Mouse (Mus musculus): Measurements from ENCODE around the gene Ufsp1.
"Not testable (repeated sequence)": the region's sequence is repeated elsewhere in the genome, so short reads cannot be mapped to it uniquely, and the experiment has no call there.

Gene Ufsp1

GRCm38 (mm10) chr5:137293839-137294743, at the start of gene Ufsp1:
TSS of gene Ufsp1 (plus strand) at chr5:137294629.
- DNase-seq (ENCODE audit: low spot score) = peak; percentile 95

GRCm38 (mm10) chr5:137263897-137264720, 30.3 kb upstream of the Ufsp1 start:
- no peak for DNase-seq (ENCODE audit: low spot score)

DNA sequence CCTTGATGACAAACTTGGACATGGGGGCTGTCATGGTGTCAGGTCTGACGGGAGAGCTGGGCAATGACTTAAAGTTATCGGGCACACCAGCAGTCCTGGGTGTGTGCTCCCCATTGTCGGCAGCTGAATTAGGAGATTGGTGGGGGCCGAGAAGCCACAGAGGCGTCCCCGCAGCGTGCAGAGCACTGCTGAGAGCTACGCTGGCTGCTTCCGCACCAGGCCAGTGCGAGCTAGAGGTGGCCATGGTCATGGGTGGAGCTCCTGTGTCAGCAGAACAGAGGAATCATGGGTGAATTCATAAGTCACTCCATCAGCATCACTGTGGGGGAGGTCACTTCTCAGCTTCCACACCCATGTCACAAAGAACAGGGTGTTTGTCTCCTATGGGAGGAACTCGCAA, 29.6 kb upstream of the Ufsp1 start:
- DNase-seq (ENCODE audit: low spot score) = no peak

- DNase-seq (ENCODE audit: low spot score) = no peak
Observed at GRCm38 (mm10) chr5:137268131-137268910, 26.1 kb upstream of the Ufsp1 start.

- DNase-seq (ENCODE audit: low spot score) = no peak
Observed at GRCm38 (mm10) chr5:137277360-137278342, 16.8 kb upstream of the Ufsp1 start.

DNA sequence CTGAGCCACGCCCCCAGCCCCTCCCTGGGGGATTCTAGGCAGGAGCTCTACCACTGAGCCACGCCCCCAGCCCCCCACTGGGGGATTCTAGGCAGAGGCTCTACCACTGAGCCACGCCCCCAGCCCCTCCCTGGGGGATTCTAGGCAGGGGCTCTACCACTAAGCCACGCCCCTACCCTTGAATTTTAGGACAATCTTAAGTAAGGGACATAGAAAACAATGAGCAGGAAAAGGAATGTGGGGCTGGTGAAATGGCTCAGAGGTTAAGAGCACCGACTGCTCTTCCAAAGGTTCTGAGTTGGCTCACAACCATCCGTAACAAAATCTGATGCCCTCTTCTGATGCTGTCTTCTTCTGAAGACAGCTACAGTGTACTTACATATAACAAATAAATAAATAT, 10.0 kb upstream of the Ufsp1 start:
- DNase-seq (ENCODE audit: low spot score) = not testable (repeated sequence)

- DNase-seq (ENCODE audit: low spot score) = no peak
Observed at GRCm38 (mm10) chr5:137285045-137285444, 9.4 kb upstream of the Ufsp1 start.

DNA sequence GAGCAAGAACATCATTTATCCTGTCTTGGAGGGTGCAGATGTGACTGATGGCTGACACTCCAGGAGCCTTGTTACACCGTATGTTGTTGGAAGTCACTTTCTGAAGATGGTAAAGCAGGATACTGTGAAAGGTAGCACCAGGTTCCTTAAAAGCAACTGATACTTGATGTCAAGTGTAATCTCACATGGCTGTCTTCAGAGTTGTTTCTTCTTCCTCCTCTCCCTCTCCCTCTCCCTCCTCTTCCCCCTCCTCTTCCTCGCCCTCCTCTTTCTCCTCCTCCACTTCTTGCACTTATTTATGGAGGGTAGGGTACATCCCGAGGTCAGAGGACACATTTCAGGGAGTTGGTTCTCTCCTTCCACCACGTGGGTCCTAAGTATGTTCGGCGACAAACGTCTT, 8.4 kb upstream of the Ufsp1 start:
- DNase-seq (ENCODE audit: low spot score) = no peak

DNA sequence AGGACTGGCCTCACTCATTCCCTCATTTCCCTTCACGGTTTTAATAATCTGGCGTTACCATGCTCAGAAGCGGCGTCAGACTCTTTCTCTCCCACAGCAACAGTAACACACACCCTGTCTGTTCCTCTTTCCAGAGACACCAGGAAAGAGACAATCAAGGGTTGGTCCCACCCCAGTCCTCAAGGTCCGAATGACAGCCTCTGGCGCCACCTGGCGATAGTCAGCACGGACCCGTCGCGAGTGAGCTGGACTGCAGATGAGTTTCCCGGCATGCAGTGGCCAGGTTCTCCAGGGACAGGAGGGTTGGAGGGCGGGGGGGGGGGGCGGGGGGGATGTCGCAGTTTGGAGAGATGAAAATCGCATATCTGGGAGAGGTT, 7.8 kb upstream of the Ufsp1 start:
- peak; percentile 91 for DNase-seq (ENCODE audit: low spot score)

DNA sequence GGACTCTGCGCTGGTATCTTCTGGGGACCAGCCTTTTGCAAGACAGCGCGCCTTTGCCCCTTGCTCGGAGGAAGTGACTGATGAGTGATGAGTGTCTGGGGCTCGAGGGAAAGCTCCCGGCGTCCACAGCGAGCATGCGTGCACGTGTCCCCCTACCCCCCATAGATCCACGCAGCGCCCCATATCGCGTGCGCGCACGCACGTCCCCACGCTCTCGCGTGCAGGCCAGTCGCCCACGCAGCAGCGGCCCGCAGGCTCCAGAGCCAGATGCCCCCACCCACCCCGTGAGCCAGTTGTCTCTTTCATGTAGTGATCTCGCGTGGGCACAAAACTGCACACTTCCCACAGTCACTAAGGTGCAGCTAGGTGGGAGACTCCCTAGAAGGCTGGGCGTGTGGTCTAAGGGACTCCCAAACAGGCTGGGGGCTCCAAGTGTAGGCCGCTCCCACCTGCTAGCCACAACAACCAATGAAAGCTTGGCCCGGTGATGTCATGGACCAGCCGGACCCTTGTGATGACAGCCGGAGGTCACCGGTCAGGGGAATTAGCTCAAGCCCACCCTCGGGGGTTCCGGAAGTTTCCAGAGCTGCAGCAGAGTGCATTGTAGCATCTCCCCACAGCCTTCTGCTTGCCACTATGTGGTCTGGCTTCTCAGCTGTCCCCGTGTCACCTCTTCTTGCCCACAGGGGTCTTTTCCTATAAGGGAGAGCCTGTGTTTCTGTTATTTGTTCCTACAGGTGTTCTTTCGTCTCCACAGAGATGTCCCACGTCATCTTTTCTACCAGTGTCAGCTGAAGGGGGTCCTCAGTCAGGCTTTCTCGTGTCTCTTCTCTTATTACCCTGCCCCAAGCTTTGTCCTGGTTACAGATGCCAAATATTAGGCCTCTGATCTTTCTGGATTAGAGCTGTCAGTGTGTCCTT, 7.1 kb upstream of the Ufsp1 start, which contains the start of gene Ache:
Gene Ache (plus strand): TSS at position 488 of the 921 bp plus-strand sequence.
- DNase-seq (ENCODE audit: low spot score) = no peak

DNA sequence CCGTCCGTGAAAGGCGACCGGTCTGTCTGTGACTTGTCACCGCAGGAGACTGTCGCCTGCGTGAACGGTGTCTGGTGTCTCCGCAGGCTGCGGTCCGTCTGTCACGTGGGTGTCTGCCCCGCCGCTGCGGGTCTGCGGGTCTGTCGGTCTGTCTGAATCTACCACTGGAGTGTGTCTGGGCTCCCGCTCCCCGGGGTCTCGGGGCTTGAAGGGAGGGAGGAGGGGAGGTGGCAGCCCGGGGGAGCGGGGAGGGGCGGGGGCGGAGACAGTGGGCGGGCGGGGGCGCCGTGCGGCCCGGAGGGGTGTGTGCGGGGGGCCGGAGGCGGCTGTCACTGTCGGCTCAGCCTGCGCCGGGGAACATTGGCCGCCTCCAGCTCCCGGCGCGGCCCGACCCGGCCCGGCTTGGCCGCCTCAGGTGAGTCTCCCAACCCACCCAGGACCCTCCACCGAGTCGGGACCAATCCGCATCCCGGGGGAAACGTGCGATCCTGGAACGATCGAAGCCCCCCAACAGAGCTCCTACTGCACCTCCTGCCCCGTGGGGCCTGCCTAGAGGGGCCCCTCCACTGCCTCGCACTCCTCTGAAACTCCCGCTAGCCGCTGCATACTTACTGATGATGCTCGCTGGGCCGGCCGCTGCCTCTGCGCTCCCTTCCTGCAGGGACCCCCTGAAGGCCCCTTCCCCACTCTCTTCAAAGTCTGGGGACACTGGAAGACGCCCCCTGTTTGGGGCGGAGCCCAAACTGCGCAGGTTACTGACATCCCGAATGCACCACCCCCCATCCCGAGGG, 6.3 kb upstream of the Ufsp1 start:
- DNase-seq (ENCODE audit: low spot score) = no peak

- no peak for DNase-seq (ENCODE audit: low spot score)
Observed at GRCm38 (mm10) chr5:137288999-137289470, 5.4 kb upstream of the Ufsp1 start.

GRCm38 (mm10) chr5:137289591-137290365, 4.7 kb upstream of the Ufsp1 start:
- DNase-seq (ENCODE audit: low spot score) = no peak

DNA sequence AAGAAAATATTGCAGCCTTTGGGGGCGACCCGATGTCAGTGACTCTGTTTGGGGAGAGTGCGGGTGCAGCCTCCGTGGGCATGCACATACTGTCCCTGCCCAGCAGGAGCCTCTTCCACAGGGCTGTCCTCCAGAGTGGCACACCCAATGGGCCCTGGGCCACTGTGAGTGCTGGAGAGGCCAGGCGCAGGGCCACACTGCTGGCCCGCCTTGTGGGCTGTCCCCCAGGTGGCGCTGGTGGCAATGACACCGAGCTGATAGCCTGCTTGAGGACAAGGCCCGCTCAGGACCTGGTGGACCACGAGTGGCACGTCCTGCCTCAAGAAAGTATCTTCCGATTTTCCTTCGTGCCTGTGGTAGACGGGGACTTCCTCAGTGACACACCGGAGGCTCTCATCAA, 3.8 kb upstream of the Ufsp1 start:
- peak; percentile 71 for DNase-seq (ENCODE audit: low spot score)

GRCm38 (mm10) chr5:137291381-137291926, 3.0 kb upstream of the Ufsp1 start:
- no peak for DNase-seq (ENCODE audit: low spot score)

DNA sequence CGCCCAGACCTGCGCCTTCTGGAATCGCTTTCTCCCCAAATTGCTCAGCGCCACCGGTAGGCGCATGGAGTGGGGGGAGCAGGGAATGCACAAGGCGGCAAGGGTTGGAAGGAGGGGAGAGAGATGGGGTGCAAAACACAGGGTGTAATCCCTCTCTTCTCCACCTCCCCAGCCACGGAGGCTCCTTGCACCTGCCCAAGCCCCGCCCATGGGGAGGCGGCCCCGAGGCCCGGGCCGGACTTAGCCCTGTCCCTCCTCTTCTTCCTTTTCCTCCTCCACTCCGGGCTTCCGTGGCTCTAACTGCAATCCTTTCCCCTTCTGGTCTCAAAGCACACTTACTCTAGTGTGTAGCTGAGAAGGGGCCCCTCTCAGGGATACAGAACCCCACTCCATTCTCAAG, 1.1 kb upstream of the Ufsp1 start:
- peak; percentile 87 for DNase-seq (ENCODE audit: low spot score)

DNA sequence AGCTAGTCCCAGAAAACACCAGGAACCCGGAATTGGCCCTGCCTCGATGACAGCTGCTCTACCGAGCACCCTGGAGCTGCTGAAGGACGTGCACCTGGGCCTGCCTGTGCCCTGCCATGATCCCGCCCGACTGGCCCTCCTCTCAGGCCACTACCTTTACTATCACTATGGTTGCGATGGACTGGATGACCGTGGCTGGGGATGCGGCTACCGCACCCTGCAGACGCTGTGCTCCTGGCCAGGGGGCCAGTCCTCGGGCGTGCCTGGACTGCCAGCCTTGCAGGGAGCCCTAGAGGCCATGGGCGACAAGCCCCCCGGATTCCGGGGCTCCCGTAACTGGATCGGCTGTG, 290 bp downstream of the Ufsp1 start:
- no peak for DNase-seq (ENCODE audit: low spot score)

DNA sequence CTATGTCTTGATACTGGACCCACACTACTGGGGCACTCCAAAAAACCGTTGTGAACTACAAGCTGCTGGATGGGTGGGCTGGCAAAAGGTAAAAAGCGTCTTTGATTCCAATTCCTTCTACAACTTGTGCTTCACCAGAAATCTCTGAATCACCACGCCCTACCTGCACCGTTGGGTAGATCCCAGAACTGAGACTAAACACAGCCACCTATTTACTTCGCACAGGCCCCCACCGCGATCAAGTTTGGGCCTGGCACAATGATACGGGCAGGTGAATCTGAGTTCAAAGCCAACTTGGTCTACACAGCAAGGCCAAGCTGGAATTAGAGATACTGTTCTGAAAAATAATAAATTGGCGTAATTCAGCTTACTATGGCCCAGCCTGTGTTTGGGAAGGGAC, 867 bp downstream of the Ufsp1 start:
- no peak for DNase-seq (ENCODE audit: low spot score)
